ENCODE assay signal across 23 mouse cellular contexts in the genomic region with DNA sequence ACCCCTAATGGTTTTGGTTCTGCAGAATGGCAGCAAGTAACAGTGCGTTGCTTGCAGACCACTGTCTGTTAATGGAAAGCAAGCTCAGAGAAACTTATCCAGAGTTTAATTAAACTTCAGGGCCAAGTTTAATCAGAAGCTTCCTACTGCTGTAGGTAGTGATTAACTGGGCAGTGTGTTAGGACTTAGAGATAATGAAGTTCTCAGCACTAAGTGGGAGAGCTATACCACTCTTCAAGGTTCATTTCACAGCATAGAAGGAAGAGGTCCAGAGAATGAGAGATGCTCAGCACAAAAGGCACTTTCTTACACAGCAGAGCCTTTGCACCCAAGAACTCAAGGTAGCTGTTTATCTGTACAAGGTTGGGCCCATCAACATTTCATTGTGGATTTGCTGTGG. TPM values are rescaled to one million over a fixed set of nuclear protein-coding genes. Genes with fewer than 3 reads are reported as not detected.
DNase-seq lines count a peak whose midpoint lies in the region; ATAC-seq lines count a peak whose summit lies in the region.
"Had no signal": no experiment of that assay in that cellular context is flagged by ENCODE, and none has a peak within 500 bp of the region (broad histone marks: within the 10 kb centered on the region; RNA-seq: fewer than 3 reads in every experiment).

No protein-coding gene starts in this region.

- peaks cover 7% of the 10 kb centered on the region; the same call in 1 of the 2 replicates for H3K36me3 ChIP-seq in hindbrain, embryonic 15.5 days
- H3K36me3 ChIP-seq in hindbrain, embryonic 10.5 days: peaks cover 68% of the 10 kb centered on the region
- peaks cover 64% of the 10 kb centered on the region for H3K36me3 ChIP-seq in kidney, embryonic 15.5 days
- H3K36me3 ChIP-seq in neural tube, embryonic 13.5 days: peaks cover 33% of the 10 kb centered on the region

- 0 out of 2 replicates have a peak, but pooled peaks have one; percentile 42 for ATAC-seq in hindbrain, embryonic 15.5 days (ENCODE audit: low FRiP score, low read depth)
- ATAC-seq in kidney, embryonic 15.5 days (replicated peaks; ENCODE audit: low FRiP score): peak; percentile 90
- ATAC-seq in neural tube, embryonic 13.5 days (ENCODE audit: low read depth): 0 out of 2 replicates have a peak, but pooled peaks have one; percentile 23
- ATAC-seq: forebrain, embryonic 13.5 days; forebrain, embryonic 16.5 days; Patski had no signal

- no peak overlapping the region for H3K4me3 ChIP-seq in hindbrain, embryonic 15.5 days
- H3K4me3 ChIP-seq in hindbrain, embryonic 10.5 days: no peak overlapping the region
- no peak overlapping the region for H3K4me3 ChIP-seq in kidney, embryonic 15.5 days (replicated peaks)
- no peak overlapping the region for H3K4me3 ChIP-seq in neural tube, embryonic 13.5 days
- H3K4me3 ChIP-seq: forebrain, embryonic 10.5 days; forebrain, embryonic 13.5 days; heart, adult 2 months; heart, embryonic 10.5 days; heart, embryonic 13.5 days; hindbrain, embryonic 12.5 days had no signal

- H3K4me2 ChIP-seq in hindbrain, embryonic 15.5 days: no peak overlapping the region
- H3K4me2 ChIP-seq in kidney, embryonic 15.5 days: no peak overlapping the region
- H3K4me2 ChIP-seq in neural tube, embryonic 13.5 days: no peak overlapping the region
- H3K4me2 ChIP-seq: forebrain, embryonic 13.5 days; heart, embryonic 13.5 days; hindbrain, embryonic 12.5 days had no signal

- H3K27ac ChIP-seq in hindbrain, embryonic 15.5 days (replicated peaks): no peak overlapping the region
- no peak overlapping the region for H3K27ac ChIP-seq in hindbrain, embryonic 10.5 days
- H3K27ac ChIP-seq in kidney, embryonic 15.5 days: no peak overlapping the region
- H3K27ac ChIP-seq in neural tube, embryonic 13.5 days (replicated peaks): no peak overlapping the region
- H3K27ac ChIP-seq: forebrain, embryonic 10.5 days; forebrain, embryonic 13.5 days; heart, adult 2 months; heart, embryonic 10.5 days; heart, embryonic 13.5 days; hindbrain, embryonic 12.5 days had no signal

- H3K27me3 ChIP-seq in hindbrain, embryonic 15.5 days: no peaks in the 10 kb centered on the region
- no peaks in the 10 kb centered on the region for H3K27me3 ChIP-seq in hindbrain, embryonic 10.5 days (ENCODE audit: insufficient read depth, poor library complexity, severe bottlenecking)
- H3K27me3 ChIP-seq in kidney, embryonic 15.5 days: no peaks in the 10 kb centered on the region
- no peaks in the 10 kb centered on the region for H3K27me3 ChIP-seq in neural tube, embryonic 13.5 days
- H3K27me3 ChIP-seq: forebrain, embryonic 13.5 days; heart, embryonic 13.5 days; hindbrain, embryonic 12.5 days; Patski had no signal

- no peak for DNase-seq in hindbrain, embryonic 10.5 days (ENCODE audit: low spot score)
- no peak for DNase-seq in kidney, postnatal 14 days
- DNase-seq in neural tube, embryonic 10.5 days (ENCODE audit: extremely low spot score, low spot score): no peak
- DNase-seq: adrenal gland, postnatal 10 days; adrenal gland, postnatal 36 days; cerebellum, adult 18-20 months; cerebellum, adult 9-10 months; cerebellum, postnatal 14 days; gastrocnemius, postnatal 10 days; gastrocnemius, postnatal 36 days; heart, adult 2 months; heart, postnatal 14 days; heart, postnatal 4 days had no signal

- H3K4me1 ChIP-seq in hindbrain, embryonic 15.5 days (replicated peaks): no peaks in the 10 kb centered on the region
- no peaks in the 10 kb centered on the region for H3K4me1 ChIP-seq in hindbrain, embryonic 10.5 days (replicated peaks)
- no peaks in the 10 kb centered on the region for H3K4me1 ChIP-seq in kidney, embryonic 15.5 days
- H3K4me1 ChIP-seq in neural tube, embryonic 13.5 days (replicated peaks): no peaks in the 10 kb centered on the region
- H3K4me1 ChIP-seq: forebrain, embryonic 10.5 days; forebrain, embryonic 13.5 days; heart, embryonic 10.5 days; heart, embryonic 13.5 days; hindbrain, embryonic 12.5 days had no signal

- 81% methylated on average over 1 of the region's 1 CpGs for WGBS in hindbrain, embryonic 15.5 days
- WGBS in hindbrain, embryonic 10.5 days: 91% methylated on average over 1 of the region's 1 CpGs
- 89% methylated on average over 1 of the region's 1 CpGs for WGBS in kidney, embryonic 15.5 days
- WGBS in neural tube, embryonic 13.5 days: 95% methylated on average over 1 of the region's 1 CpGs

- no peak overlapping the region for H3K9ac ChIP-seq in hindbrain, embryonic 15.5 days
- no peak overlapping the region for H3K9ac ChIP-seq in kidney, embryonic 15.5 days
- H3K9ac ChIP-seq in neural tube, embryonic 13.5 days: no peak overlapping the region
- H3K9ac ChIP-seq: forebrain, embryonic 13.5 days; heart, embryonic 13.5 days; hindbrain, embryonic 12.5 days had no signal

- H3K9me3 ChIP-seq in hindbrain, embryonic 15.5 days: no peaks in the 10 kb centered on the region
- no peaks in the 10 kb centered on the region for H3K9me3 ChIP-seq in hindbrain, embryonic 10.5 days
- no peaks in the 10 kb centered on the region for H3K9me3 ChIP-seq in kidney, embryonic 15.5 days (replicated peaks)
- no peaks in the 10 kb centered on the region for H3K9me3 ChIP-seq in neural tube, embryonic 13.5 days
- H3K9me3 ChIP-seq: forebrain, embryonic 10.5 days; forebrain, embryonic 13.5 days; heart, embryonic 10.5 days; heart, embryonic 13.5 days; hindbrain, embryonic 12.5 days had no signal

RNA-seq across cellular contexts. Expression of gene Usp25, which starts 50.4 kb away (rescaled TPM):
- polyA plus RNA-seq in hindbrain, embryonic 15.5 days (2015; fragmentation: Nextera tagmentation; extraction: Ambion mirVana): 10.8 and 11.9 TPM in 2 replicates
- polyA plus RNA-seq in hindbrain, embryonic 10.5 days (2016; fragmentation: Nextera tagmentation; extraction: Ambion mirVana): 15.1 and 20.8 TPM in 2 replicates
- polyA plus RNA-seq in kidney, embryonic 15.5 days (2015; fragmentation: Nextera tagmentation; extraction: Ambion mirVana): 21.3 and 21.6 TPM in 2 replicates
- polyA plus RNA-seq in neural tube, embryonic 13.5 days (2015; fragmentation: Nextera tagmentation; extraction: Ambion mirVana): 13.1 and 14.1 TPM in 2 replicates

Comparison
In these comparisons a context has a peak if more than half of its experiments do, and no peak if none do; other contexts are left out.
1. ATAC-seq: peak in every context shown above with its lines; median percentile 90 in kidney, embryonic 15.5 days; 42 in hindbrain, embryonic 15.5 days; 23 in neural tube, embryonic 13.5 days.